ENCODE assay signal across 10 mouse cellular contexts in genomic region chr11:69853994-69854393, GRCm38 (mm10). TPM values are rescaled to one million over a fixed set of nuclear protein-coding genes. Genes with fewer than 3 reads are reported as not detected.
DNase-seq lines count a peak whose midpoint lies in the region; ATAC-seq and TF ChIP-seq lines count a peak whose summit lies in the region.
"Had no signal": no experiment of that assay in that cellular context is flagged by ENCODE, and none has a peak within 500 bp of the region (broad histone marks: within the 10 kb centered on the region; RNA-seq: fewer than 3 reads in every experiment).

No protein-coding gene starts in this region.

- H3K27ac ChIP-seq in hindbrain, embryonic 11.5 days (ENCODE audit: low read depth, low read length), result no peak overlapping the region
- no peak overlapping the region for H3K27ac ChIP-seq in hindbrain, postnatal 0 days
- no peak overlapping the region for H3K27ac ChIP-seq in CH12.LX (ENCODE audit: insufficient read depth, low read depth)
- peak overlapping the region; percentile 99 for H3K27ac ChIP-seq in liver, embryonic 12.5 days

- in situ Hi-C loops in CH12.LX (cut with MboI; ENCODE audit: low pct_ligation_motif_present, low pct_unique_long_range_greater_than_20kb, low sequenced_read_pairs), result no loop called here

- no peak for TF ChIP-seq RAD21 in CH12.LX (IDR thresholded peaks at IDR 0.05; ENCODE audit: low read depth, low read length)

- peaks cover 3% of the 10 kb centered on the region; the same call in 1 of the 2 replicates for H3K4me1 ChIP-seq in hindbrain, embryonic 11.5 days (replicated peaks; ENCODE audit: control insufficient read depth, insufficient read depth, low read length)
- H3K4me1 ChIP-seq in hindbrain, postnatal 0 days (ENCODE audit: insufficient read depth, low read length), result no peaks in the 10 kb centered on the region
- H3K4me1 ChIP-seq in CH12.LX (ENCODE audit: control insufficient read depth in 1 of 2, insufficient read depth in 2 of 2), result peaks cover 6 to 20% of the 10 kb centered on the region in 2 experiments
- H3K4me1 ChIP-seq in liver, embryonic 12.5 days, result peaks cover 72% of the 10 kb centered on the region

- dilution Hi-C loops in CH12.LX (cut with MboI; ENCODE audit: extremely low pct_ligation_motif_present, extremely low pct_unique_long_range_greater_than_20kb, low sequenced_read_pairs), result no loop called here

- no peaks in the 10 kb centered on the region for H3K36me3 ChIP-seq in hindbrain, embryonic 11.5 days (ENCODE audit: control insufficient read depth, insufficient read depth, low read length)
- peaks cover 23% of the 10 kb centered on the region for H3K36me3 ChIP-seq in hindbrain, postnatal 0 days (ENCODE audit: insufficient read depth, low read length)
- H3K36me3 ChIP-seq in CH12.LX (replicated peaks in 1 of 2; ENCODE audit: control insufficient read depth in 1 of 2, insufficient read depth in 1 of 2, low read length in 1 of 2), result peaks cover 0 to 35% of the 10 kb centered on the region in 2 experiments
- H3K36me3 ChIP-seq in liver, embryonic 12.5 days, result peaks cover 42% of the 10 kb centered on the region

- H3K79me2 ChIP-seq in CH12.LX (replicated peaks; ENCODE audit: control insufficient read depth, extremely low read depth, insufficient read depth, poor library complexity, severe bottlenecking), result no peaks in the 10 kb centered on the region

- DNase-seq in hindbrain, embryonic 11.5 days (ENCODE audit: low spot score), result no peak
- no peak for DNase-seq in hindbrain, postnatal 0 days (ENCODE audit: low spot score)
- no peak for DNase-seq in CH12.LX (ENCODE audit: extremely low read depth)
- DNase-seq in c-Kit-positive CD71-positive TER-119-positive erythroid progenitor cells, embryonic 14.5 days (ENCODE audit: low spot score), result peak; percentile 98
- DNase-seq in urinary bladder, postnatal 36 days (ENCODE audit: low spot score in 2 of 2), result no peak

- no peak overlapping the region for H3K4me3 ChIP-seq in hindbrain, embryonic 11.5 days (ENCODE audit: low read depth, low read length)
- no peak overlapping the region for H3K4me3 ChIP-seq in hindbrain, postnatal 0 days (ENCODE audit: low read length)
- no peak overlapping the region for H3K4me3 ChIP-seq in CH12.LX (replicated peaks in 1 of 3; ENCODE audit: low read depth in 2 of 3, low read length in 2 of 3, poor library complexity in 1 of 3)
- H3K4me3 ChIP-seq in liver, embryonic 12.5 days, result peak overlapping the region; percentile 42

- H3K27me3 ChIP-seq in hindbrain, embryonic 11.5 days (ENCODE audit: control insufficient read depth, insufficient read depth, low read length), result peaks cover 15% of the 10 kb centered on the region
- 0 out of 2 replicates have a peak, but pooled peaks cover 5% of the 10 kb centered on the region for H3K27me3 ChIP-seq in hindbrain, postnatal 0 days (ENCODE audit: insufficient read depth, low read length)
- no peaks in the 10 kb centered on the region for H3K27me3 ChIP-seq in CH12.LX (replicated peaks)
- peaks cover 25% of the 10 kb centered on the region for H3K27me3 ChIP-seq in liver, embryonic 12.5 days (replicated peaks)

- peak; percentile 27; the same call in 1 of the 2 replicates for ATAC-seq in hindbrain, embryonic 11.5 days (ENCODE audit: low FRiP score)
- ATAC-seq in hindbrain, postnatal 0 days, result no peak
- peak; percentile 93 for ATAC-seq in liver, embryonic 12.5 days
- no peak for ATAC-seq in monocyte, adult 5-6 weeks (replicated peaks; ENCODE audit: insufficient number of reproducible peaks, low FRiP score, low TSS enrichment, poor library complexity, severe bottlenecking)
- ATAC-seq in granulocyte monocyte progenitor cell, adult 5-6 weeks (replicated peaks; ENCODE audit: poor library complexity, severe bottlenecking), result no peak
- ATAC-seq: activated CD4-positive, CD25-positive, alpha-beta regulatory T cell, adult 4 months had no signal

- no peak overlapping the region for H3K4me2 ChIP-seq in hindbrain, embryonic 11.5 days (replicated peaks; ENCODE audit: low read depth, low read length)
- no peak overlapping the region for H3K4me2 ChIP-seq in hindbrain, postnatal 0 days (ENCODE audit: low read depth, low read length)
- no peak overlapping the region for H3K4me2 ChIP-seq in CH12.LX (ENCODE audit: insufficient read depth, low read depth, poor library complexity, severe bottlenecking)
- H3K4me2 ChIP-seq in liver, embryonic 12.5 days, result peak overlapping the region; percentile 72

- TF ChIP-seq CTCF in hindbrain, postnatal 0 days (IDR thresholded peaks at IDR 0.05; ENCODE audit: low read depth), result no peak
- TF ChIP-seq CTCF in CH12.LX (conservative IDR thresholded peaks at IDR 0.05 in 1 of 2, IDR thresholded peaks at IDR 0.05 in 1 of 2; ENCODE audit: low read depth in 2 of 2, low read length in 2 of 2), result no peak

- H3K9ac ChIP-seq in hindbrain, embryonic 11.5 days (ENCODE audit: low read depth, low read length), result no peak overlapping the region
- no peak overlapping the region for H3K9ac ChIP-seq in hindbrain, postnatal 0 days (replicated peaks; ENCODE audit: low read length)
- H3K9ac ChIP-seq in CH12.LX (ENCODE audit: insufficient read depth, low read depth), result no peak overlapping the region
- H3K9ac ChIP-seq in liver, embryonic 12.5 days, result peak overlapping the region; percentile 73

- no peak for TF ChIP-seq EP300 in CH12.LX (IDR thresholded peaks at IDR 0.05; ENCODE audit: low read length)

- no peaks in the 10 kb centered on the region for H3K9me3 ChIP-seq in hindbrain, embryonic 11.5 days (ENCODE audit: control insufficient read depth, low read length)
- H3K9me3 ChIP-seq in hindbrain, postnatal 0 days (ENCODE audit: low read length), result no peaks in the 10 kb centered on the region
- H3K9me3 ChIP-seq in CH12.LX (replicated peaks; ENCODE audit: low read length), result no peaks in the 10 kb centered on the region
- H3K9me3 ChIP-seq in liver, embryonic 12.5 days (replicated peaks), result no peaks in the 10 kb centered on the region

- TF ChIP-seq POLR2A in CH12.LX (IDR thresholded peaks at IDR 0.05; ENCODE audit: low read depth, low read length), result no peak

- WGBS in hindbrain, embryonic 11.5 days, result 79% methylated on average over 7 of the region's 7 CpGs
- WGBS in hindbrain, postnatal 0 days, result 78% methylated on average over 7 of the region's 7 CpGs
- WGBS in liver, embryonic 12.5 days (ENCODE audit: insufficient replicate concordance), result 10% methylated on average over 7 of the region's 7 CpGs

RNA-seq across cellular contexts. Expression of gene Tnk1, which starts 4.5 kb away (rescaled TPM):
- 0.52 TPM in 1 of 2 replicates, not detected in the other for polyA plus RNA-seq in hindbrain, embryonic 11.5 days (2014; fragmentation: Nextera tagmentation; extraction: Ambion mirVana)
- total RNA-seq in hindbrain, postnatal 0 days (2014; rRNA removed), result not detected in 2 replicates
- 0.15 TPM in 1 of 2 replicates, not detected in the other for polyA plus RNA-seq in hindbrain, postnatal 0 days (2015; fragmentation: Nextera tagmentation; extraction: Ambion mirVana)
- total RNA-seq in CH12.LX (2012; rRNA removed) (0.13 TPM in 1 of 2 replicates, not detected in the other), CH12.LX (2014; rRNA removed) (not detected in 2 replicates)
- 0.22 and 0.30 TPM in 2 replicates for polyA plus RNA-seq in CH12.LX (2012; ENCODE audit: insufficient read length, low read depth)
- 1.2 and 1.4 TPM in 2 replicates for polyA plus RNA-seq in liver, embryonic 12.5 days (2016; fragmentation: Nextera tagmentation; extraction: Ambion mirVana)
- total RNA-seq in monocyte, adult 5-6 weeks (2017), result not detected in 3 replicates
- total RNA-seq in granulocyte monocyte progenitor cell, adult 5-6 weeks (2014; fragmentation: Nextera tagmentation), result 0.60 TPM in 1 of 2 replicates, not detected in the other
- not detected in 2 replicates for total RNA-seq in granulocyte monocyte progenitor cell, adult 5-6 weeks (2017)
- polyA plus RNA-seq: activated CD4-positive, CD25-positive, alpha-beta regulatory T cell, adult 4 months had no signal

RNA-seq across cellular contexts. Expression of gene Plscr3, which starts 7.8 kb away (rescaled TPM):
- 62.2 and 62.6 TPM in 2 replicates for polyA plus RNA-seq in hindbrain, embryonic 11.5 days (2014; fragmentation: Nextera tagmentation; extraction: Ambion mirVana)
- 24.7 and 26.3 TPM in 2 replicates for total RNA-seq in hindbrain, postnatal 0 days (2014; rRNA removed)
- 32.2 and 33.4 TPM in 2 replicates for polyA plus RNA-seq in hindbrain, postnatal 0 days (2015; fragmentation: Nextera tagmentation; extraction: Ambion mirVana)
- total RNA-seq in CH12.LX (2012; rRNA removed) (2.4 and 2.9 TPM in 2 replicates), CH12.LX (2014; rRNA removed) (2.0 and 2.5 TPM in 2 replicates)
- 12.5 and 15.3 TPM in 2 replicates for polyA plus RNA-seq in CH12.LX (2012; ENCODE audit: insufficient read length, low read depth)
- polyA plus RNA-seq in liver, embryonic 12.5 days (2016; fragmentation: Nextera tagmentation; extraction: Ambion mirVana), result 37.0 and 37.7 TPM in 2 replicates
- total RNA-seq in monocyte, adult 5-6 weeks (2017), result 0.53 to 3.8 TPM (median 2.8 TPM) in 3 replicates
- 108 and 109 TPM in 2 replicates for total RNA-seq in granulocyte monocyte progenitor cell, adult 5-6 weeks (2014; fragmentation: Nextera tagmentation)
- 24.9 and 25.2 TPM in 2 replicates for total RNA-seq in granulocyte monocyte progenitor cell, adult 5-6 weeks (2017)

RNA-seq across cellular contexts. Expression of gene Tmem256, which starts 15.7 kb away (rescaled TPM):
- polyA plus RNA-seq in hindbrain, embryonic 11.5 days (2014; fragmentation: Nextera tagmentation; extraction: Ambion mirVana), result 268 and 276 TPM in 2 replicates
- 119 and 153 TPM in 2 replicates for total RNA-seq in hindbrain, postnatal 0 days (2014; rRNA removed)
- polyA plus RNA-seq in hindbrain, postnatal 0 days (2015; fragmentation: Nextera tagmentation; extraction: Ambion mirVana), result 435 and 439 TPM in 2 replicates
- total RNA-seq in CH12.LX (2012; rRNA removed) (203 and 206 TPM in 2 replicates), CH12.LX (2014; rRNA removed) (262 and 327 TPM in 2 replicates)
- polyA plus RNA-seq in CH12.LX (2012; ENCODE audit: insufficient read length, low read depth), result 185 and 218 TPM in 2 replicates
- polyA plus RNA-seq in liver, embryonic 12.5 days (2016; fragmentation: Nextera tagmentation; extraction: Ambion mirVana), result 330 and 338 TPM in 2 replicates
- total RNA-seq in monocyte, adult 5-6 weeks (2017), result 35.3 to 85.7 TPM (median 75.7 TPM) in 3 replicates
- total RNA-seq in granulocyte monocyte progenitor cell, adult 5-6 weeks (2014; fragmentation: Nextera tagmentation), result 294 and 359 TPM in 2 replicates
- 118 and 164 TPM in 2 replicates for total RNA-seq in granulocyte monocyte progenitor cell, adult 5-6 weeks (2017)

RNA-seq across cellular contexts. Expression of gene Nlgn2, which starts 16.4 kb away (rescaled TPM):
- 11.5 and 16.1 TPM in 2 replicates for polyA plus RNA-seq in hindbrain, embryonic 11.5 days (2014; fragmentation: Nextera tagmentation; extraction: Ambion mirVana)
- 126 and 130 TPM in 2 replicates for total RNA-seq in hindbrain, postnatal 0 days (2014; rRNA removed)
- polyA plus RNA-seq in hindbrain, postnatal 0 days (2015; fragmentation: Nextera tagmentation; extraction: Ambion mirVana), result 20.8 and 22.3 TPM in 2 replicates
- 0.55 and 1.3 TPM in 2 replicates for total RNA-seq in CH12.LX (2012; rRNA removed)
- 0.20 and 0.95 TPM in 2 replicates for total RNA-seq in CH12.LX (2014; rRNA removed)
- 1.1 and 1.2 TPM in 2 replicates for polyA plus RNA-seq in CH12.LX (2012; ENCODE audit: insufficient read length, low read depth)
- polyA plus RNA-seq in liver, embryonic 12.5 days (2016; fragmentation: Nextera tagmentation; extraction: Ambion mirVana), result 1.3 and 1.4 TPM in 2 replicates
- total RNA-seq in monocyte, adult 5-6 weeks (2017), result 0.10 to 0.29 TPM (median 0.11 TPM) in 3 replicates
- 13.5 and 33.1 TPM in 2 replicates for total RNA-seq in granulocyte monocyte progenitor cell, adult 5-6 weeks (2014; fragmentation: Nextera tagmentation)
- total RNA-seq in granulocyte monocyte progenitor cell, adult 5-6 weeks (2017), result 4.0 and 7.4 TPM in 2 replicates

RNA-seq across cellular contexts. Expression of gene Tmem95, which starts 23.8 kb away (rescaled TPM):
- not detected in 2 replicates for polyA plus RNA-seq in hindbrain, embryonic 11.5 days (2014; fragmentation: Nextera tagmentation; extraction: Ambion mirVana)
- not detected in 2 replicates for total RNA-seq in hindbrain, postnatal 0 days (2014; rRNA removed)
- not detected in 2 replicates for polyA plus RNA-seq in hindbrain, postnatal 0 days (2015; fragmentation: Nextera tagmentation; extraction: Ambion mirVana)
- not detected in 2 replicates for total RNA-seq in CH12.LX (2012; rRNA removed)
- total RNA-seq in CH12.LX (2014; rRNA removed), result not detected in 2 replicates
- polyA plus RNA-seq in CH12.LX (2012; ENCODE audit: insufficient read length, low read depth), result not detected in 2 replicates
- not detected in 2 replicates for polyA plus RNA-seq in liver, embryonic 12.5 days (2016; fragmentation: Nextera tagmentation; extraction: Ambion mirVana)
- total RNA-seq in monocyte, adult 5-6 weeks (2017), result not detected in 3 replicates
- not detected in 2 replicates for total RNA-seq in granulocyte monocyte progenitor cell, adult 5-6 weeks (2014; fragmentation: Nextera tagmentation)
- total RNA-seq in granulocyte monocyte progenitor cell, adult 5-6 weeks (2017), result not detected in 2 replicates
- polyA plus RNA-seq: activated CD4-positive, CD25-positive, alpha-beta regulatory T cell, adult 4 months; embryonic facial prominence, embryonic 14.5 days had no signal

Comparison
In these comparisons a context has a peak if more than half of its experiments do, and no peak if none do; other contexts are left out.
1. ATAC-seq: peak in hindbrain, embryonic 11.5 days (single experiment) and liver, embryonic 12.5 days (single experiment); none in hindbrain, postnatal 0 days (single experiment), monocyte, adult 5-6 weeks (single experiment) and granulocyte monocyte progenitor cell, adult 5-6 weeks (single experiment).